Mouse (Mus musculus): ENCODE data around the gene Csnk1d. TPM values are rescaled to one million over a fixed set of nuclear protein-coding genes. Genes with fewer than 3 reads are reported as not detected.

The Csnk1d gene
- total RNA-seq, 2 experiments from 2014 or later: 64.0 to 109 TPM

DNA sequence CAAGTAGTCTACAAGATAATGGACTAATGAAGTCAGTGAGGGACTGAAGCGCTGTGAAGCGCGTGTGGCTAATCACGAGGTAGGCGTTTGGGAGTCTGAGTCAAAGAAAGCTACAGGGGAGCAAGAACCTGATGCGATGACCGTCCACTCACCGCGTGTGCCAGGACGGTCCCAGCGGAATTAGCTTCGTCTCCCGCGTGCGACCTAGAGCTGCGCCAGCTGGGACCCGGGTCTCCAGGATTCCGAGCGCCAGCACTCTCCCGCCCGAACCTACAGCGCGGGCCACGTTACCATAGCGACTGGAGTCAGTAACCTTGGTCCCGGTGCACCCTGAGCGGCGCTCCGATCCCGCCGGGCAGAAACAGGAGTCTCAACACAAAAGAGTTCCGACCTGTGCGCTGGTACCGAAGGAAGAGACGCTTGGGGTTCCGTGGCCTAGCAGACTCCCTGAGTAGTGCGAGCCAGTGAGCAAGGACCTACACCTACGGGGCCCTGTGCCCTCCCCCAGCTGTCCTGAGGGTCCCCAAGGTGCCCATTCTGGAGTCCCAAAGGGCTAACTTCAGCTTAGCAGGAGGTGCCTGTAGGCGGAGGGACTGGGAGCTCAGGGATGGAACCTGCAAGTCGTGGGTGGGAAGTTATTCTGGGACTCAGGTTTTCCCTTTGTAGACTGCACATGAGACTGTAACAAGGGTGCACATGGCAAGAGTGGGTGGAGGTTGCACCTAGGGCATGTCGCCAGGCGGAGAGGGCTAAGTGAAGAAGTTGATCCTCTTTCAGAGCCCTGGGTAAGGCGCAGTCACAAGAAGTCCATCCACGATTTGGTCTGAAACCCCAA lies 58.3 kb downstream of the Csnk1d start, which contains the start of gene Ccdc57:
Gene Ccdc57 (minus strand): TSS at position 309 of the 835 bp plus-strand sequence.
- peak; percentile 93 for ATAC-seq (replicated peaks; ENCODE audit: low FRiP score, low TSS enrichment, poor library complexity, severe bottlenecking)

- ATAC-seq (replicated peaks; ENCODE audit: low FRiP score, low TSS enrichment, poor library complexity, severe bottlenecking): no peak
These were observed 59.7 kb downstream of the Csnk1d start for GRCm38 (mm10) chr11:120931479-120931878.

DNA sequence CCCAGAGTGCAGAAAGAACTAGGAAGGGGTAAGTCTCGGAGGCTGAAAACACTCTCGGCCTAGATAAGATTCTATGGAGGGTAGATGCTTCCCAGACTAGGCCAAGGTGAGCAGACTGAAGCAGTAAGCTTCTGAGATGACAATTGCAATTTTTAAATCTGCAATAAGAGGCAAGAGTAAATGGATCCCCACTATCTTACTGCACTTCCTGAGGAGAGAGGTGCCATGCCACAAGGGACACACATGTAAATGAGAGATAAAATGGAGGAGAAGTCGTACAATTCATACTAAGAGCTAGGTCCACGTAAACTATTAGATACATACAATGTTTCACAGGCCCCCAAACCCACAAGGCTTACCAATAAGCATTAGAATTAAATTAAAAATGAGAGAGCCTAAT lies 62.7 kb downstream of the Csnk1d start:
- ATAC-seq (replicated peaks; ENCODE audit: low FRiP score, low TSS enrichment, poor library complexity, severe bottlenecking): no peak

DNA sequence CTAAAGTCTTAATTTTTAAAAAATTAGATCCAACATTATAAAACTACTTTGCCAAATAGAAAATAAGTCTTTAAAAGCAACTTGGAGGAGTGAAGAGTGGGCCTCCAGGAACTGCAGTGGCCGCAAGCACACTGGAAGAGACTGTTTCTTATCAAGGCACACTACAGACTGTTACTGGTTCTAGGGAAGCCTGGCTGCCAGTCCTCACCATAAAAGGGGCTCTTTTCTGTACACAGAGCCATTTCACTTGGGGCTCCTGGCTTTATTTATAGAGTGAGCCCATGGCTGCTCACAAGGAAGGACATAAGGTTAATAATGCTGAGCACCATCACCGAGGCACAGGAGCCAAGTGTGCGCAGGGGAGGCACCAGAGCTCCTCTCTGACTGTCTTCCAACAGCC lies 68.6 kb downstream of the Csnk1d start:
- ATAC-seq (replicated peaks; ENCODE audit: low FRiP score, low TSS enrichment, poor library complexity, severe bottlenecking): no peak

GRCm38 (mm10) chr11:120917756-120918155 lies 73.4 kb downstream of the Csnk1d start:
- ATAC-seq (replicated peaks; ENCODE audit: low FRiP score, low TSS enrichment, poor library complexity, severe bottlenecking): no peak

GRCm38 (mm10) chr11:120916477-120916876 lies 74.7 kb downstream of the Csnk1d start:
- no peak for ATAC-seq (replicated peaks; ENCODE audit: low FRiP score, low TSS enrichment, poor library complexity, severe bottlenecking)

DNA sequence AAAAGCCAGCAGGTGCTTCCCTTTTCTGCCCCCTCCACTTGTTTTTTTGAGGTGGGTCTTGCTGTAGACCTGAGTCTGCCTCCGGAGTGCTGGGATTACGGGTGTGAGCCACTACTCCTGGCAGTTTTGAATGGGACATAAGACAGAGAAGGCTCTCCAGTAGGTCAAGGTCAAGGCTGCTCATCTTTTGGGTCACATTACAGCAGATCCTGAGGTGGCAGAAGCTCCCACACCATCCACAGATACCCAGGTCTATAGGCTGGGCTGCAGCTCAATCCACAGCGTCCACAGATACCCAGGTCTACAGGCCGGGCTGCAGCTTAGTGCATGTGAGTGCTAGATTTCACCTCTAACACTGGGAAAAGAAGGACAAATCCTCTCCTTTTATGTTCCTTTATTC lies 77.3 kb downstream of the Csnk1d start:
- ATAC-seq (replicated peaks; ENCODE audit: low FRiP score, low TSS enrichment, poor library complexity, severe bottlenecking): no peak

Other genes starting within 250 kb of the Csnk1d start
- gene Hmga1b, start 228.5 kb downstream of the Csnk1d start, total RNA-seq (2014; fragmentation: Nextera tagmentation): 2.5 and 12.0 TPM in 2 replicates
- gene Hmga1b, start 228.5 kb downstream of the Csnk1d start, total RNA-seq (2017): 8.7 and 10.9 TPM in 2 replicates
- 43.1 and 47.2 TPM in 2 replicates for gene Rfng, start 207.1 kb downstream of the Csnk1d start, total RNA-seq (2014; fragmentation: Nextera tagmentation)
- gene Rfng, start 207.1 kb downstream of the Csnk1d start, total RNA-seq (2017): 4.8 and 9.5 TPM in 2 replicates
- gene Gps1, start 207.1 kb downstream of the Csnk1d start, total RNA-seq (2014; fragmentation: Nextera tagmentation): 107 TPM in 2 replicates
- 103 and 119 TPM in 2 replicates for gene Gps1, start 207.1 kb downstream of the Csnk1d start, total RNA-seq (2017)
- 150 TPM in 2 replicates for gene Dus1l, start 194.9 kb downstream of the Csnk1d start, total RNA-seq (2014; fragmentation: Nextera tagmentation)
- gene Dus1l, start 194.9 kb downstream of the Csnk1d start, total RNA-seq (2017): 68.4 and 87.6 TPM in 2 replicates
- 92.0 and 92.3 TPM in 2 replicates for gene Fasn, start 166.8 kb downstream of the Csnk1d start, total RNA-seq (2014; fragmentation: Nextera tagmentation)
- 27.2 and 34.0 TPM in 2 replicates for gene Fasn, start 166.8 kb downstream of the Csnk1d start, total RNA-seq (2017)
- gene Ccdc57, start 58.5 kb downstream of the Csnk1d start, total RNA-seq (2014; fragmentation: Nextera tagmentation): 9.0 and 14.0 TPM in 2 replicates
- 6.4 and 6.8 TPM in 2 replicates for gene Ccdc57, start 58.5 kb downstream of the Csnk1d start, total RNA-seq (2017)
- gene Slc16a3, start 42.9 kb downstream of the Csnk1d start, total RNA-seq (2014; fragmentation: Nextera tagmentation): 0.15 and 1.9 TPM in 2 replicates
- 2.1 and 3.2 TPM in 2 replicates for gene Slc16a3, start 42.9 kb downstream of the Csnk1d start, total RNA-seq (2017)
- 16.6 TPM in 2 replicates for gene Cd7, start 48.1 kb upstream of the Csnk1d start, total RNA-seq (2014; fragmentation: Nextera tagmentation)
- gene Cd7, start 48.1 kb upstream of the Csnk1d start, total RNA-seq (2017): 1.2 and 6.7 TPM in 2 replicates
- not detected in 2 replicates for gene Sectm1b, start 72.2 kb upstream of the Csnk1d start, total RNA-seq (2014; fragmentation: Nextera tagmentation)
- gene Sectm1b, start 72.2 kb upstream of the Csnk1d start, total RNA-seq (2017): not detected in 2 replicates
- gene Sectm1a, start 89.9 kb upstream of the Csnk1d start, total RNA-seq (2014; fragmentation: Nextera tagmentation): not detected in 2 replicates
- not detected in 2 replicates for gene Sectm1a, start 89.9 kb upstream of the Csnk1d start, total RNA-seq (2017)
- not detected in 2 replicates for gene Tex19.2, start 127.3 kb upstream of the Csnk1d start, total RNA-seq (2014; fragmentation: Nextera tagmentation)
- not detected in 2 replicates for gene Tex19.2, start 127.3 kb upstream of the Csnk1d start, total RNA-seq (2017)
- gene Tex19.1, start 154.8 kb upstream of the Csnk1d start, total RNA-seq (2014; fragmentation: Nextera tagmentation): not detected in 2 replicates
- gene Tex19.1, start 154.8 kb upstream of the Csnk1d start, total RNA-seq (2017): not detected in 2 replicates
- gene Uts2r, start 168.9 kb upstream of the Csnk1d start, total RNA-seq (2014; fragmentation: Nextera tagmentation): not detected in 2 replicates
- gene Uts2r, start 168.9 kb upstream of the Csnk1d start, total RNA-seq (2017): not detected in 2 replicates
- 7.2 and 7.7 TPM in 2 replicates for gene Hexdc, start 213.1 kb upstream of the Csnk1d start, total RNA-seq (2014; fragmentation: Nextera tagmentation)
- 4.5 and 6.0 TPM in 2 replicates for gene Hexdc, start 213.1 kb upstream of the Csnk1d start, total RNA-seq (2017)
- 7.8 and 16.0 TPM in 2 replicates for gene Ogfod3, start 213.4 kb upstream of the Csnk1d start, total RNA-seq (2014; fragmentation: Nextera tagmentation)
- 8.2 and 13.5 TPM in 2 replicates for gene Ogfod3, start 213.4 kb upstream of the Csnk1d start, total RNA-seq (2017)
- gene Cybc1, start 238.0 kb upstream of the Csnk1d start, total RNA-seq (2014; fragmentation: Nextera tagmentation): 30.0 and 42.6 TPM in 2 replicates
- gene Cybc1, start 238.0 kb upstream of the Csnk1d start, total RNA-seq (2017): 18.2 and 27.2 TPM in 2 replicates
- gene Narf, start 245.9 kb upstream of the Csnk1d start, total RNA-seq (2014; fragmentation: Nextera tagmentation): 46.0 and 51.1 TPM in 2 replicates
- gene Narf, start 245.9 kb upstream of the Csnk1d start, total RNA-seq (2017): 43.7 and 63.3 TPM in 2 replicates